Mouse (Mus musculus): ENCODE results near the gene Enpp5. TPM values are rescaled to one million over a fixed set of nuclear protein-coding genes. Genes with fewer than 3 reads are reported as not detected.

Gene Enpp5
- total RNA-seq (2012; rRNA removed) (5.2 TPM in 2 replicates), polyA plus RNA-seq (2012; ENCODE audit: insufficient read depth in 1 of 2, insufficient read length in 2 of 2, low read depth in 1 of 2, low replicate concordance in 2 of 2, missing spikeins in 1 of 2) (1 to 10 TPM in 1 of 2 experiments, not detected in 1; 7.0 TPM)

DNA sequence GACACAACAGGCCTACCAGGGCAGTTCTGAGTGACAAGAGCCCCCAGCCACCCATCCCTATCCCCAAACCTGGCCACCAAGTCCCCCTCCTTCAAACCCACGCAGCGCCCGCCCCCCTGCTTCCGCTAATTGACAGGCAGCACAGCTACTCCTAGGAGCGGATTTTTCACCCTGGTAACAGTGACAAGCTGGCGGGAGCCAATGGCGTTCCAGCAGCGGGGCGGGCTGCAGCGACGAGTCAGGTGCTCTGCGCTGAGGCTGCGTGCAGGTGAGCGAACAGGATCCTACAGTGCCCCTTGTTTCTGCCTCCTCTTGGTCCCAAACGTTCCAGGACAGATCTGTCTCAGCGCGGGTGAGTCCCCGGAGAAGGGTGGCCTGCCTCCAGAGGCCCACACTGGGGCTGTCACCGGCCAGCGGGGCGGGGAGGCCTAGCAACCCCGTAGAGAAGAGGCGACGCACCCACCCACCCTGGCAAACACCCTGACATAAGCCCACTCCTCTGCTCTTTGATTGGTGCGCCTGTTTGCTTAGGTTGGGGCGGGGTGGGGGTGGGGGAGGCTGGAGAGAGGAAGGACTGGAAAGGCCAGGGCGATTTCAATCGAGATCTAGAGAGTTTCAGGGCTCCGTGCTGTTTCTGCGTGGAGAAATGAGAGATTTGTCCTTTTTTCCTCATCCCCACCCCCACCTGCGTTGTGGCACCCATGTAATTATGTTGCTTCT lies at the start of gene Enpp5:
Gene Enpp5 (plus strand): TSS at position 183 of the 720 bp plus-strand sequence.
- H3K27me3 ChIP-seq (ENCODE audit: control insufficient read depth in 1 of 2, insufficient read depth in 2 of 2, low read length in 2 of 2) = no peaks in the 10 kb centered on the region
- H3K9me3 ChIP-seq (replicated peaks; ENCODE audit: insufficient read depth, low read length) = no peaks in the 10 kb centered on the region
- TF ChIP-seq EP300 (IDR thresholded peaks at IDR 0.05; ENCODE audit: low read depth in 1 of 2, low read length in 2 of 2) (0 out of 4 replicates have a peak, but pooled peaks of 1 of the 2 experiments have one; percentile 14), ZNF384 (IDR thresholded peaks at IDR 0.05; ENCODE audit: low read depth, low read length) (no peak), MAFK (IDR thresholded peaks at IDR 0.05; ENCODE audit: borderline replicate concordance, low read depth, low read length) (no peak), NELFE (IDR thresholded peaks at IDR 0.05; ENCODE audit: low read depth, low read length) (no peak; the same call in 1 of the 2 replicates), POLR2AphosphoS2 (IDR thresholded peaks at IDR 0.05; ENCODE audit: low read length) (no peak), RCOR1 (IDR thresholded peaks at IDR 0.05; ENCODE audit: low read depth, low read length) (0 out of 2 replicates have a peak, but pooled peaks have one; percentile 19), BHLHE40 (IDR thresholded peaks at IDR 0.05; ENCODE audit: borderline replicate concordance, low read depth, low read length) (no peak), USF2 (IDR thresholded peaks at IDR 0.05; ENCODE audit: borderline replicate concordance in 1 of 2, insufficient read depth in 1 of 2, low read depth in 1 of 2, low read length in 2 of 2) (no peak), USF1 (IDR thresholded peaks at IDR 0.05; ENCODE audit: low read depth, low read length) (peak; percentile 73), SIN3A (IDR thresholded peaks at IDR 0.05; ENCODE audit: low read length) (peak; percentile 37; the same call in 1 of the 2 replicates), NRF1 (IDR thresholded peaks at IDR 0.05; ENCODE audit: insufficient read depth, low read depth, low read length, poor library complexity, severe bottlenecking) (peak; percentile 50), POLR2A (IDR thresholded peaks at IDR 0.05; ENCODE audit: control insufficient read depth in 1 of 2, insufficient read depth in 1 of 2, low read depth in 1 of 2, low read length in 2 of 2, poor library complexity in 1 of 2) (peak; percentile 43 to 46; a peak in 2 of 4 replicates), MAZ (IDR thresholded peaks at IDR 0.05; ENCODE audit: low read depth, low read length) (peak; percentile 77; the same call in 1 of the 2 replicates), MAX (IDR thresholded peaks at IDR 0.05; ENCODE audit: low read length) (peak; percentile 26; the same call in 1 of the 2 replicates), MXI1 (IDR thresholded peaks at IDR 0.05; ENCODE audit: low read depth, low read length) (peak; percentile 46; the same call in 1 of the 2 replicates), ETS1 (IDR thresholded peaks at IDR 0.05; ENCODE audit: low read depth, low read length) (peak; percentile 43; the same call in 1 of the 2 replicates), HCFC1 (IDR thresholded peaks at IDR 0.05; ENCODE audit: low read depth, low read length) (peak; percentile 54; the same call in 1 of the 2 replicates), CHD2 (IDR thresholded peaks at IDR 0.05; ENCODE audit: low read length) (peak; percentile 89), ELF1 (IDR thresholded peaks at IDR 0.05; ENCODE audit: low read depth, low read length) (peak; percentile 63; the same call in 1 of the 2 replicates), TCF12 (IDR thresholded peaks at IDR 0.05; ENCODE audit: low read depth, low read length) (peak; percentile 34; the same call in 1 of the 2 replicates)
- peak within 1 kb of the TSS; percentile 47 for H3K27ac ChIP-seq (ENCODE audit: control insufficient read depth, low read depth, low read length)
- peak; percentile 93 for DNase-seq (ENCODE audit: low read depth, low spot score)
- peaks cover 3 to 12% of the 10 kb centered on the region in 2 experiments for H3K36me3 ChIP-seq (ENCODE audit: control insufficient read depth in 1 of 2, insufficient read depth in 2 of 2, low read length in 2 of 2)
- H3K9ac ChIP-seq (ENCODE audit: control insufficient read depth, low read depth, low read length, poor library complexity, severe bottlenecking) = peak within 1 kb of the TSS; percentile 72
- 0 out of 2 replicates have a peak, but pooled peaks cover 2% of the 10 kb centered on the region for H3K79me2 ChIP-seq (ENCODE audit: control insufficient read depth, insufficient read depth, low read length, poor library complexity)
- H3K4me1 ChIP-seq (ENCODE audit: control insufficient read depth in 1 of 2, insufficient read depth in 2 of 2, low read length in 2 of 2) = peaks cover 20 to 22% of the 10 kb centered on the region in 2 experiments
- peak within 1 kb of the TSS; percentile 67 to 100 for H3K4me3 ChIP-seq (ENCODE audit: control insufficient read depth in 1 of 2, insufficient read depth in 1 of 2, low read depth in 2 of 2, low read length in 2 of 2)

Measured in MEL (cell line).